Mouse (Mus musculus): ENCODE data around the gene Stra6. TPM values are rescaled to one million over a fixed set of nuclear protein-coding genes. Genes with fewer than 3 reads are reported as not detected.

The Stra6 gene
- total and polyA plus RNA-seq, 3 experiments, result 0.08 to 0.09 (median 0.08) TPM

GRCm38 (mm10) chr9:58111431-58111830 lies 47.8 kb downstream of the Stra6 start:
- H3K4me1 ChIP-seq (ENCODE audit: control insufficient read depth in 1 of 2, insufficient read depth in 2 of 2), result peaks cover 11 to 43% of the 10 kb centered on the region in 2 experiments
- no peak overlapping the region for H3K4me2 ChIP-seq (ENCODE audit: insufficient read depth, low read depth, poor library complexity, severe bottlenecking)
- no peaks in the 10 kb centered on the region for H3K36me3 ChIP-seq (replicated peaks in 1 of 2; ENCODE audit: control insufficient read depth in 1 of 2, insufficient read depth in 1 of 2, low read length in 1 of 2)
- no peak overlapping the region for H3K27ac ChIP-seq (ENCODE audit: insufficient read depth, low read depth)
- DNase-seq (ENCODE audit: extremely low read depth), result no peak
- dilution Hi-C loops (cut with MboI; ENCODE audit: extremely low pct_ligation_motif_present, extremely low pct_unique_long_range_greater_than_20kb, low sequenced_read_pairs), result no loop called here
- no peaks in the 10 kb centered on the region for H3K9me3 ChIP-seq (replicated peaks; ENCODE audit: low read length)
- no peaks in the 10 kb centered on the region for H3K79me2 ChIP-seq (replicated peaks; ENCODE audit: control insufficient read depth, extremely low read depth, insufficient read depth, poor library complexity, severe bottlenecking)
- no peak for TF ChIP-seq ZKSCAN1 (IDR thresholded peaks at IDR 0.05; ENCODE audit: borderline replicate concordance, low read depth, low read length)
- TF ChIP-seq MAFK (IDR thresholded peaks at IDR 0.05; ENCODE audit: insufficient replicate concordance, low read length), result no peak
- no peak for TF ChIP-seq ETS1 (conservative IDR thresholded peaks at IDR 0.05; ENCODE audit: low read depth, low read length)
- no peak for TF ChIP-seq SMC3 (IDR thresholded peaks at IDR 0.05; ENCODE audit: low read depth, low read length)
- TF ChIP-seq TBP (conservative IDR thresholded peaks at IDR 0.05; ENCODE audit: low read depth, low read length), result no peak
- TF ChIP-seq GABPA (IDR thresholded peaks at IDR 0.05; ENCODE audit: insufficient replicate concordance, low read depth, low read length), result no peak
- TF ChIP-seq E2F4 (IDR thresholded peaks at IDR 0.05; ENCODE audit: insufficient replicate concordance, low read depth, low read length), result no peak
- no peak for TF ChIP-seq JUND (conservative IDR thresholded peaks at IDR 0.05; ENCODE audit: low read depth, low read length)
- no peak for TF ChIP-seq EP300 (IDR thresholded peaks at IDR 0.05; ENCODE audit: low read length)
- no peak for TF ChIP-seq JUN (IDR thresholded peaks at IDR 0.05; ENCODE audit: insufficient read depth, low read depth, low read length)
- TF ChIP-seq UBTF (IDR thresholded peaks at IDR 0.05; ENCODE audit: low read depth, low read length), result no peak
- no peak for TF ChIP-seq RCOR1 (conservative IDR thresholded peaks at IDR 0.05; ENCODE audit: low read depth, low read length)
- TF ChIP-seq POLR2A (IDR thresholded peaks at IDR 0.05; ENCODE audit: low read depth, low read length), result no peak
- no peak for TF ChIP-seq CTCF (conservative IDR thresholded peaks at IDR 0.05 in 1 of 2, IDR thresholded peaks at IDR 0.05 in 1 of 2; ENCODE audit: low read depth in 2 of 2, low read length in 2 of 2)
- no peak for TF ChIP-seq ELF1 (IDR thresholded peaks at IDR 0.05; ENCODE audit: low read depth, low read length)
- TF ChIP-seq CHD2 (IDR thresholded peaks at IDR 0.05; ENCODE audit: low read length), result no peak
- H3K9ac ChIP-seq (ENCODE audit: insufficient read depth, low read depth), result no peak overlapping the region
- in situ Hi-C loops (cut with MboI; ENCODE audit: low pct_ligation_motif_present, low pct_unique_long_range_greater_than_20kb, low sequenced_read_pairs), result no loop called here
- no peak overlapping the region for H3K4me3 ChIP-seq (replicated peaks in 1 of 3; ENCODE audit: low read depth in 2 of 3, low read length in 2 of 3, poor library complexity in 1 of 3)
- no peaks in the 10 kb centered on the region for H3K27me3 ChIP-seq (replicated peaks)

GRCm38 (mm10) chr9:58112321-58112751 lies 48.7 kb downstream of the Stra6 start:
- DNase-seq (ENCODE audit: extremely low read depth), result no peak
- no peak overlapping the region for H3K4me3 ChIP-seq (replicated peaks in 1 of 3; ENCODE audit: low read depth in 2 of 3, low read length in 2 of 3, poor library complexity in 1 of 3)
- H3K79me2 ChIP-seq (replicated peaks; ENCODE audit: control insufficient read depth, extremely low read depth, insufficient read depth, poor library complexity, severe bottlenecking), result no peaks in the 10 kb centered on the region
- H3K36me3 ChIP-seq (replicated peaks in 1 of 2; ENCODE audit: control insufficient read depth in 1 of 2, insufficient read depth in 1 of 2, low read length in 1 of 2), result no peaks in the 10 kb centered on the region
- no peak overlapping the region for H3K4me2 ChIP-seq (ENCODE audit: insufficient read depth, low read depth, poor library complexity, severe bottlenecking)
- in situ Hi-C loops (cut with MboI; ENCODE audit: low pct_ligation_motif_present, low pct_unique_long_range_greater_than_20kb, low sequenced_read_pairs), result no loop called here
- peaks cover 12 to 50% of the 10 kb centered on the region in 2 experiments for H3K4me1 ChIP-seq (ENCODE audit: control insufficient read depth in 1 of 2, insufficient read depth in 2 of 2)
- H3K9me3 ChIP-seq (replicated peaks; ENCODE audit: low read length), result no peaks in the 10 kb centered on the region
- H3K9ac ChIP-seq (ENCODE audit: insufficient read depth, low read depth), result no peak overlapping the region
- no peak overlapping the region for H3K27ac ChIP-seq (ENCODE audit: insufficient read depth, low read depth)
- no peak for TF ChIP-seq ZMIZ1 (IDR thresholded peaks at IDR 0.05; ENCODE audit: low read depth, low read length)
- TF ChIP-seq PAX5 (IDR thresholded peaks at IDR 0.05; ENCODE audit: low read length), result no peak
- no peak for TF ChIP-seq TBP (conservative IDR thresholded peaks at IDR 0.05; ENCODE audit: low read depth, low read length)
- no peak for TF ChIP-seq ZNF384 (IDR thresholded peaks at IDR 0.05; ENCODE audit: low read depth, low read length)
- no peak for TF ChIP-seq SMC3 (IDR thresholded peaks at IDR 0.05; ENCODE audit: low read depth, low read length)
- no peak for TF ChIP-seq RCOR1 (conservative IDR thresholded peaks at IDR 0.05; ENCODE audit: low read depth, low read length)
- no peaks in the 10 kb centered on the region for H3K27me3 ChIP-seq (replicated peaks)
- dilution Hi-C loops (cut with MboI; ENCODE audit: extremely low pct_ligation_motif_present, extremely low pct_unique_long_range_greater_than_20kb, low sequenced_read_pairs), result no loop called here

Data from CH12.LX (cell line).